Mouse (Mus musculus) hematopoietic stem cell, adult 5-6 weeks (primary cell): ENCODE results near the gene Nprl2. TPM values are rescaled to one million over a fixed set of nuclear protein-coding genes. Genes with fewer than 3 reads are reported as not detected.

Experiments used
- ATAC-seq, 2 experiments: fragments of 125-278 bp in 1 of 2; replicated peaks in 1 of 2; 2 replicates each; pipeline ENCODE4 v1.8.0; 2016 to 2017; ENCODE audit warnings: inconsistent platforms in 2 of 2, mild to moderate bottlenecking in 2 of 2, moderate number of reproducible peaks in 2 of 2, low read depth in 1 of 2, moderate TSS enrichment in 1 of 2; ENCODE audit not compliant: low FRiP score in 2 of 2, poor library complexity in 2 of 2, severe bottlenecking in 2 of 2, insufficient read depth in 1 of 2, low TSS enrichment in 1 of 2
- total RNA-seq: library from RNA; stranded (forward); fragments of 172-1452, 232-1000 nt; gene quantifications from 2 replicates; pipeline ENCODE4 v1.2.3, GENCODE M21; 2017

Gene Nprl2
- 5.9 and 27.5 TPM in 2 replicates for total RNA-seq

- peak; percentile 77 to 89 for ATAC-seq
Measured at GRCm38 (mm10) chr9:107541474-107542351, at the start of gene Nprl2, which contains the start of gene Cyb561d2. TSS of gene Nprl2 (plus strand) at chr9:107542226. TSS of gene Cyb561d2 (minus strand) at chr9:107542193.

- no peak for ATAC-seq
Measured at GRCm38 (mm10) chr9:107493511-107493910, 48.5 kb upstream of the Nprl2 start.

GRCm38 (mm10) chr9:107494238-107494637 is 47.8 kb upstream of the Nprl2 start:
- no peak for ATAC-seq

- ATAC-seq = no peak
Measured at GRCm38 (mm10) chr9:107496359-107496758, 45.7 kb upstream of the Nprl2 start.

GRCm38 (mm10) chr9:107500708-107501286 is 41.2 kb upstream of the Nprl2 start:
- no peak for ATAC-seq

- no peak for ATAC-seq
Measured at GRCm38 (mm10) chr9:107502131-107502846, 39.7 kb upstream of the Nprl2 start.

- ATAC-seq = no peak
Measured at GRCm38 (mm10) chr9:107504662-107505537, 37.1 kb upstream of the Nprl2 start.

GRCm38 (mm10) chr9:107508266-107508665 is 33.8 kb upstream of the Nprl2 start:
- no peak for ATAC-seq

GRCm38 (mm10) chr9:107510384-107511100 is 31.5 kb upstream of the Nprl2 start:
- ATAC-seq = no peak

- no peak for ATAC-seq
Measured at GRCm38 (mm10) chr9:107511436-107511835, 30.6 kb upstream of the Nprl2 start.

- no peak for ATAC-seq
Measured at GRCm38 (mm10) chr9:107512326-107512725, 29.7 kb upstream of the Nprl2 start.

- peak; percentile 83 for ATAC-seq
Measured at GRCm38 (mm10) chr9:107514303-107514955, 27.6 kb upstream of the Nprl2 start.

GRCm38 (mm10) chr9:107520331-107520730 is 21.7 kb upstream of the Nprl2 start:
- ATAC-seq = no peak

GRCm38 (mm10) chr9:107521190-107521589 is 20.8 kb upstream of the Nprl2 start:
- ATAC-seq = no peak

GRCm38 (mm10) chr9:107521711-107522399 is 20.2 kb upstream of the Nprl2 start:
- ATAC-seq = peak; percentile 19 to 51; a peak in 2 of 4 replicates

GRCm38 (mm10) chr9:107522400-107522711 is 19.7 kb upstream of the Nprl2 start:
- no peak for ATAC-seq
